Mouse (Mus musculus): ENCODE measurements around the gene Mrm1.

DNA sequence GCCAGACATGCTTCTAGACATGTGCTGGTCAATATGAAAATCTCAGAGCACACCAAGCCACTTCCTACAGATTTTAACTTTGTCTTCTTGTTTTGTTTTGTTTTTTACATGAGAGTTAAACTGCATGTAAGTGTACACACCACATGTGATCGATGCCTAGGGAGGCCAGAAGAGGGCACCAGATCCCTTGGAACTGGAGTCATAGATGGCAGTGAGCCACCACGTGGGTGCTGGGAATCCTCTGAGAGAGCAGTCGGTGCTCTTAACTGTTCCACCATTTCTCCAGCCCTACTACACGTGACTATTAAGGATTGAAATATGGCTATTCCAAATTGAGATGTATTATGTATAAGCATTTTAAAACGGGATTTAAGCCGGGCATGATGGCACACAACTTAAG, 2.0 kb downstream of the Mrm1 start:
- TF ChIP-seq CTCF (IDR thresholded peaks at IDR 0.05; ENCODE audit: low read depth, low read length) (no peak), POLR2A (IDR thresholded peaks at IDR 0.05; ENCODE audit: borderline replicate concordance, low read depth, low read length) (no peak)
